9 mouse cellular contexts compared by ENCODE assay signal in genomic region chr11:109721781-109722446, GRCm38 (mm10). TPM values are rescaled to one million over a fixed set of nuclear protein-coding genes. Genes with fewer than 3 reads are reported as not detected.
A peak's percentile ranks its signal among the peaks of the same experiment; 100 is the strongest.
DNase-seq lines count a peak whose midpoint lies in the region; ATAC-seq lines count a peak whose summit lies in the region.
"Had no signal": no experiment of that assay in that cellular context is flagged by ENCODE, and none has a peak within 500 bp of the region (broad histone marks: within the 10 kb centered on the region; RNA-seq: fewer than 3 reads in every experiment).

TSS of gene Fam20a (minus strand) at chr11:109722279.

- DNase-seq in adrenal gland, adult (ENCODE audit: inconsistent age in 2 of 2, low spot score in 1 of 2): peak; percentile 65 to 86
- DNase-seq in cerebellum, postnatal 14 days: peak; percentile 81 to 83
- peak; percentile 44 for DNase-seq in gastrocnemius, adult 18-20 months (ENCODE audit: low spot score)
- DNase-seq in layer of hippocampus, postnatal 36 days: peak; percentile 71 to 72
- DNase-seq in lung, postnatal 10 days: peak; percentile 69
- peak; percentile 68 for DNase-seq in ovary, postnatal 36 days (ENCODE audit: low spot score)
- DNase-seq in thymus, postnatal 0 days (ENCODE audit: low spot score): no peak

- under 1% methylated on average over 31 of the region's 31 CpGs for WGBS in hindbrain, embryonic 15.5 days

- peak; percentile 68 for ATAC-seq in hindbrain, embryonic 15.5 days (ENCODE audit: low FRiP score, low read depth)

- peak within 1 kb of the TSS; percentile 50 for H3K4me3 ChIP-seq in hindbrain, embryonic 15.5 days

- no peaks in the 10 kb centered on the region for H3K36me3 ChIP-seq in hindbrain, embryonic 15.5 days

- peaks cover 30% of the 10 kb centered on the region for H3K4me1 ChIP-seq in hindbrain, embryonic 15.5 days (replicated peaks)

- peak within 1 kb of the TSS; percentile 94 for H3K4me2 ChIP-seq in hindbrain, embryonic 15.5 days

- peaks cover 3% of the 10 kb centered on the region; the same call in 1 of the 2 replicates for H3K27me3 ChIP-seq in hindbrain, embryonic 15.5 days

- peak within 1 kb of the TSS; percentile 51 for H3K9ac ChIP-seq in hindbrain, embryonic 15.5 days

- no peaks in the 10 kb centered on the region for H3K9me3 ChIP-seq in hindbrain, embryonic 15.5 days

- peak within 1 kb of the TSS; percentile 60 for H3K27ac ChIP-seq in hindbrain, embryonic 15.5 days (replicated peaks)
- H3K27ac ChIP-seq: macrophage had no signal

RNA-seq across cellular contexts. Expression of gene Fam20a, which starts in this region (rescaled TPM):
- 1 to 10 TPM; 1.2 to 2.0 TPM for total RNA-seq in gastrocnemius, adult 18-20 months (2021)
- 5.2 and 5.5 TPM in 2 replicates for polyA plus RNA-seq in hindbrain, embryonic 15.5 days (2015; fragmentation: Nextera tagmentation; extraction: Ambion mirVana)
- total RNA-seq in layer of hippocampus, postnatal 36 days (2021): 10 to 100 TPM; 13.7 to 14.6 TPM
- 1.8 and 2.3 TPM in 2 replicates for polyA plus RNA-seq in thymus, postnatal 0 days (2015; fragmentation: Nextera tagmentation; extraction: Ambion mirVana)
- polyA plus RNA-seq: macrophage had no signal

Comparison
In these comparisons a context has a peak if more than half of its experiments do, and no peak if none do; other contexts are left out.
1. RNA of gene Fam20a (total RNA-seq): 13.7 to 14.6 TPM in layer of hippocampus, postnatal 36 days; 1.2 to 2.0 TPM in gastrocnemius, adult 18-20 months; every median in the first group is over 4 times any median in the second.